Mouse (Mus musculus): Measurements from ENCODE around the gene Mrtfa. TPM values are rescaled to one million over a fixed set of nuclear protein-coding genes. Genes with fewer than 3 reads are reported as not detected.
A peak's percentile ranks its signal among the peaks of the same experiment; 100 is the strongest.

The Mrtfa gene
- polyA plus RNA-seq, 1 experiment from 2014 or later: 4.5 TPM

DNA sequence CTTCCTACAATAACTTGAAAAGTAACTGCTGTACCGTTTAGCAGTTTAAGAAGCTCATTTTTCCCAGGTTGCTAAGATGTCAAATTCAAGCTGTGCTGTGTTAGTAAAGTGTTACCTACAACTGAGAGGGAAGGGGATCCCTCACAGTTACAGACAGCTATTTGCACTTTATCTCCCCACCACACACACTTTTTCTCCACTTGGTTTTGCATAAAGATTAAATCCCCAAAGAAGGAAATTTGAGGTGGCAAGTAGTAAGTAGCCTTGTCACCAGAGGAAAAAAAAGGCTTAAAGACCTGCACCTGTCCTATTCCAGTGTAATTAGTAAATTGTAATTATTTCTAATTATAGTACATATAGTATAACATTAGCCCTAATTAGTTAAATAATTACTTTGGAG lies 193.5 kb downstream of the Mrtfa start:
- Histone ChIP-seq H3K27me3 (ENCODE audit: insufficient read depth, low read length) (no peaks in the 10 kb centered on the region), H3K4me2 (ENCODE audit: low read depth, low read length) (no peak overlapping the region), H3K9me3 (ENCODE audit: low read length) (no peaks in the 10 kb centered on the region), H3K9ac (replicated peaks) (no peak overlapping the region), H3K4me3 (ENCODE audit: low read depth, low read length) (no peak overlapping the region), H3K27ac (ENCODE audit: low read depth) (no peak overlapping the region), H3K36me3 (replicated peaks; ENCODE audit: insufficient read depth, low read length) (no peaks in the 10 kb centered on the region), H3K4me1 (ENCODE audit: insufficient read depth) (peaks cover 3% of the 10 kb centered on the region; the same call in 1 of the 2 replicates)
- 53% methylated on average over 1 of the region's 1 CpGs for WGBS (ENCODE audit: insufficient replicate concordance)
- no peak for DNase-seq
- ATAC-seq: no peak
- TF ChIP-seq CTCF (IDR thresholded peaks at IDR 0.05; ENCODE audit: low read depth) (no peak), EP300 (IDR thresholded peaks at IDR 0.05; ENCODE audit: low read depth) (no peak)

DNA sequence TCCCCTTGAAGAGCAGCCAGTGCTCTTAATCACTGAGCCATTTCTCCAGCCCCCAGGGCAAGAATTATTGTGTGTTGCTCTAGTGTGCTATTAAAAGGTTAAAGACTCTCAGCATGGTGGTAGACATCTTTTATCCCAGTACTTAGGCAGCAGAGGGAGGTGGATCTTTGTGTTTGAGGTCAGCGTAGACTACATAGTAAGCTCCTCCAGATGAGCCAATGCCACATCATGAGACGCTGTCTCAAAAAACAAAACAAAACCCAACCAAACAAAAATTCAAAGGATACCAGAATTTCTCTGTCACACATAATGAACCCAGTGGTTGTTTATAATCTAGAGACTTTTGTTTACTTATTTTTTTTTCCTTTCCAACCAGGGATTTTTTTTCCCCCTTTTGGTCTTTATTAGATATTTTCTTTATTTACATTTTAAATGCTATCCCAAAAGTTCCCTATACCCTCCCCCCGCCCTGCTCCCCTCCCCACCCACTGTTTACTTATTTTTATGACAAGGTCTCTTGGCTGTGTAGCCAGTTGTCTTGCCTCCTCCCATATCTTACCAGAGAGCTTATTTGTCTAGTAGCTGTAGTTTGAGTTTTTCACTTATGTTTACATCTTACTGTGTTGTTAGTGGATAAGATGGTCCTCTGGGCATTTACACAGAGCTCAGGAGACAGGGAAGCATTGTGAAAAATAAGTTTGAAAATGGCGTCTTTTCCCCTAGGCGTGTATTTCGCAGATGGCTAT lies 194.3 kb downstream of the Mrtfa start:
- no peaks in the 10 kb centered on the region for H3K27me3 ChIP-seq (ENCODE audit: insufficient read depth, low read length)
- H3K9ac ChIP-seq (replicated peaks): no peak overlapping the region
- 82% methylated on average over 6 of the region's 6 CpGs for WGBS (ENCODE audit: insufficient replicate concordance)
- DNase-seq: no peak
- H3K9me3 ChIP-seq (ENCODE audit: low read length): no peaks in the 10 kb centered on the region
- no peak overlapping the region for H3K4me2 ChIP-seq (ENCODE audit: low read depth, low read length)
- peaks cover 3% of the 10 kb centered on the region; the same call in 1 of the 2 replicates for H3K4me1 ChIP-seq (ENCODE audit: insufficient read depth)
- TF ChIP-seq CTCF (IDR thresholded peaks at IDR 0.05; ENCODE audit: low read depth) (no peak), EP300 (IDR thresholded peaks at IDR 0.05; ENCODE audit: low read depth) (no peak)
- no peak overlapping the region for H3K27ac ChIP-seq (ENCODE audit: low read depth)
- no peak for ATAC-seq
- H3K4me3 ChIP-seq (ENCODE audit: low read depth, low read length): no peak overlapping the region
- H3K36me3 ChIP-seq (replicated peaks; ENCODE audit: insufficient read depth, low read length): no peaks in the 10 kb centered on the region

DNA sequence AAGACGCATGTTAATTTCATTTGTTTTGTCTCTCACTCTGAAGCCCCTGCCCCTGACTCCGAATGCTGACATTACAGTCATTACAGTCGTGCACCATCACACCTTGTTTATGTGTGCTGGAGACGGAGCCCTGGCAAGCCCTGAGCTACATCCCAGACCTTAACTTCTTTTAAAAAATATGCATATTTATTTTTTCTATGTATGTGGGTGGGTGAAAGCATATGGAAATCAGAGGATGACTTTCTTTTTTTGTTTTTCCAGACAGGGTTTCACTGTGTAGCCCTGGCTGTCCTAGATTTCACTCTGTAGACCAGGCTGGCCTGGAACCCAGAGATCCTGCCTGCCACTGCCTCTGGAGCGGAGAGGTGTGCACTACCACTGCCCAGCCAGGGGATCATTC lies 195.6 kb downstream of the Mrtfa start:
- no peaks in the 10 kb centered on the region for H3K9me3 ChIP-seq (ENCODE audit: low read length)
- no peaks in the 10 kb centered on the region for H3K4me1 ChIP-seq (ENCODE audit: insufficient read depth)
- no peaks in the 10 kb centered on the region for H3K36me3 ChIP-seq (replicated peaks; ENCODE audit: insufficient read depth, low read length)
- ATAC-seq (no peak), DNase-seq (no peak)
- H3K9ac ChIP-seq (replicated peaks): no peak overlapping the region
- H3K4me3 ChIP-seq (ENCODE audit: low read depth, low read length): no peak overlapping the region
- no peak overlapping the region for H3K27ac ChIP-seq (ENCODE audit: low read depth)
- H3K27me3 ChIP-seq (ENCODE audit: insufficient read depth, low read length): no peaks in the 10 kb centered on the region
- WGBS (ENCODE audit: insufficient replicate concordance): 80% methylated on average over 5 of the region's 5 CpGs
- no peak overlapping the region for H3K4me2 ChIP-seq (ENCODE audit: low read depth, low read length)
- no peak for TF ChIP-seq CTCF (IDR thresholded peaks at IDR 0.05; ENCODE audit: low read depth)
- no peak for TF ChIP-seq EP300 (IDR thresholded peaks at IDR 0.05; ENCODE audit: low read depth)

DNA sequence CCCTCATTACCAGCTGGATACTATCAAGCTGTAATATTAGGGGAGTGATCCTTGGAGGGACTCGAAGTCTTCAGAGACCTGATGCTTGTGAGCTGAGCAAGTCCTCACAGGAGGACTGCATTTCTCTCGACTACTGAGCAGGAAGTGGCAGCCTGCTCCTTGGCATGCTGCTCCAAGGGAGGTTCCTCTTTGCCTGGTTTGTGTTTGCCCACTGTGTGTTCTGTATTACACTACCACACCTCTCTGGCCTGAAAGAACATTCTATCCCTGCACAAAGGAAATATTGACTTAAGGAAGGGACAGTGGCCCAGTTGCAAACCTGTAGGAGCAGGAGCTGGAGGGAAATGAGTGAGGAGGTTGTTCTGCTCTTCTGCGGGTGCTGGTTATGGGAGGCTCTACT lies 200.8 kb downstream of the Mrtfa start:
- Histone ChIP-seq H3K9me3 (ENCODE audit: low read length) (no peaks in the 10 kb centered on the region), H3K9ac (replicated peaks) (no peak overlapping the region), H3K4me1 (ENCODE audit: insufficient read depth) (peaks cover 4% of the 10 kb centered on the region; the same call in 1 of the 2 replicates), H3K36me3 (replicated peaks; ENCODE audit: insufficient read depth, low read length) (no peaks in the 10 kb centered on the region), H3K4me2 (ENCODE audit: low read depth, low read length) (no peak overlapping the region), H3K4me3 (ENCODE audit: low read depth, low read length) (no peak overlapping the region), H3K27me3 (ENCODE audit: insufficient read depth, low read length) (no peaks in the 10 kb centered on the region), H3K27ac (ENCODE audit: low read depth) (peak overlapping the region; percentile 0; the same call in 1 of the 2 replicates)
- TF ChIP-seq EP300 (IDR thresholded peaks at IDR 0.05; ENCODE audit: low read depth): no peak
- TF ChIP-seq CTCF (IDR thresholded peaks at IDR 0.05; ENCODE audit: low read depth): no peak
- DNase-seq (no peak), ATAC-seq (peak; percentile 64)
- 58% methylated on average over 3 of the region's 3 CpGs for WGBS (ENCODE audit: insufficient replicate concordance)

DNA sequence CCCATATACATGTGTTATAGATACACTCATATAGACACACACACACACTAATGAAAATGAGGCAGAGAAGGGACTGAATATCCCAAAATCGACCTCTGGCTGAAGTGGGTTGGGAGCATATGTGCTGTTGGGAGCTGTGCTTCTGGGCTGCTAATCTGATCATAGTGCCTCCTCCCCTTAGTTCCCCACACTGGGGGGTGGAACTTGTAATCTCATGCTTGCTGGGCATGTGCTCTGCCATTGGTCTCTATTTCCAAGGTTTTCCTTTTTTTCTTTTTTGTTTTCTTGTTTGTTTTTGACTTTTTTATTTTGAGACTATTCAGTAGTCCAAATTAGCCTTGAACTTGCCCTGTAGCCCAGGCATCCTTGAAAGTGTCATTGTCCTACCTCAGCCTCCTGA lies 202.2 kb downstream of the Mrtfa start:
- TF ChIP-seq CTCF (IDR thresholded peaks at IDR 0.05; ENCODE audit: low read depth): no peak
- no peak for TF ChIP-seq EP300 (IDR thresholded peaks at IDR 0.05; ENCODE audit: low read depth)
- ATAC-seq (no peak), DNase-seq (no peak)
- WGBS (ENCODE audit: insufficient replicate concordance): 32% methylated on average over 1 of the region's 1 CpGs
- no peak overlapping the region for H3K27ac ChIP-seq (ENCODE audit: low read depth)
- no peaks in the 10 kb centered on the region for H3K27me3 ChIP-seq (ENCODE audit: insufficient read depth, low read length)
- H3K9ac ChIP-seq (replicated peaks): no peak overlapping the region
- H3K36me3 ChIP-seq (replicated peaks; ENCODE audit: insufficient read depth, low read length): no peaks in the 10 kb centered on the region
- H3K9me3 ChIP-seq (ENCODE audit: low read length): no peaks in the 10 kb centered on the region
- peaks cover 4% of the 10 kb centered on the region; the same call in 1 of the 2 replicates for H3K4me1 ChIP-seq (ENCODE audit: insufficient read depth)
- H3K4me3 ChIP-seq (ENCODE audit: low read depth, low read length): no peak overlapping the region
- no peak overlapping the region for H3K4me2 ChIP-seq (ENCODE audit: low read depth, low read length)

DNA sequence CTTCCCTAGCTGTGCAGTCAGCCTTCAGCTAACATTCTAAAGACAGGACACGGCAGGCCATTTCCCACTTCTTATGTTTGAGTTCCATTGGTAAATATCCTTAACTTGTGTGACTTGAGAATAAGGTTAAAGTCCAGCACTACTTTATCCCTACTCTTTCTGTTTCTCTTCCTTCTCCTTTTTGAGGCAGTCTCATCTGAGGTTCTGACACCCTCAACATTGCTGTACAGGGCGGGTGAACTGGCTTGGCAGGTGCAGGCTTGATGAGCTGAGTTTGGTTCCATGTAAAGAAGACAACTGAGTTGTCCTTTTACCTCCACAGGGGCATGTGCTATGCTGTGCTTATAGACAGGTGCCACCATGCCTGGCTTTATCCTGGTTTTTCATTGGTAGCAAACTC lies 207.3 kb downstream of the Mrtfa start:
- Histone ChIP-seq H3K27ac (ENCODE audit: low read depth) (no peak overlapping the region), H3K9ac (replicated peaks) (no peak overlapping the region), H3K9me3 (ENCODE audit: low read length) (no peaks in the 10 kb centered on the region), H3K36me3 (replicated peaks; ENCODE audit: insufficient read depth, low read length) (no peaks in the 10 kb centered on the region), H3K4me1 (ENCODE audit: insufficient read depth) (peaks cover 10% of the 10 kb centered on the region), H3K4me2 (ENCODE audit: low read depth, low read length) (no peak overlapping the region), H3K27me3 (ENCODE audit: insufficient read depth, low read length) (no peaks in the 10 kb centered on the region), H3K4me3 (ENCODE audit: low read depth, low read length) (no peak overlapping the region)
- no peak for ATAC-seq
- TF ChIP-seq CTCF (IDR thresholded peaks at IDR 0.05; ENCODE audit: low read depth) (no peak), EP300 (IDR thresholded peaks at IDR 0.05; ENCODE audit: low read depth) (no peak)
- WGBS (ENCODE audit: insufficient replicate concordance): 83% methylated on average over 2 of the region's 2 CpGs
- DNase-seq: no peak
